Comparison of ENCODE assay signal across 8 mouse cellular contexts in genomic region chr10:80623457-80624191, GRCm38 (mm10). TPM values are rescaled to one million over a fixed set of nuclear protein-coding genes. Genes with fewer than 3 reads are reported as not detected.
DNase-seq lines count a peak whose midpoint lies in the region; ATAC-seq and TF ChIP-seq lines count a peak whose summit lies in the region.

No protein-coding gene starts in this region.

- TF ChIP-seq CTCF in MEL (IDR thresholded peaks at IDR 0.05 in 2 of 3, conservative IDR thresholded peaks at IDR 0.05 in 1 of 3; ENCODE audit: control insufficient read depth in 1 of 3, insufficient read depth in 1 of 3, low read depth in 2 of 3, low read length in 3 of 3, poor library complexity in 1 of 3, severe bottlenecking in 1 of 3) = no peak
- no peak; the same call in 1 of the 2 replicates for TF ChIP-seq CTCF in liver, postnatal 0 days (IDR thresholded peaks at IDR 0.05; ENCODE audit: low read depth)

- no peaks in the 10 kb centered on the region for H3K9me3 ChIP-seq in MEL (replicated peaks; ENCODE audit: insufficient read depth, low read length)
- H3K9me3 ChIP-seq in liver, postnatal 0 days (ENCODE audit: low read length) = no peaks in the 10 kb centered on the region
- H3K9me3 ChIP-seq in neural tube, embryonic 11.5 days (ENCODE audit: control insufficient read depth, low read length) = no peaks in the 10 kb centered on the region

- H3K27me3 ChIP-seq in MEL (ENCODE audit: control insufficient read depth in 1 of 2, insufficient read depth in 2 of 2, low read length in 2 of 2) = no peaks in the 10 kb centered on the region
- no peaks in the 10 kb centered on the region for H3K27me3 ChIP-seq in liver, postnatal 0 days (ENCODE audit: insufficient read depth, low read length)
- no peaks in the 10 kb centered on the region for H3K27me3 ChIP-seq in neural tube, embryonic 11.5 days (ENCODE audit: control insufficient read depth, insufficient read depth, low read length)

- peaks cover 0 to 18% of the 10 kb centered on the region in 2 experiments; a peak in 2 of 4 replicates for H3K4me1 ChIP-seq in MEL (ENCODE audit: control insufficient read depth in 1 of 2, insufficient read depth in 2 of 2, low read length in 2 of 2)
- H3K4me1 ChIP-seq in liver, postnatal 0 days (ENCODE audit: insufficient read depth) = peaks cover 47% of the 10 kb centered on the region
- H3K4me1 ChIP-seq in neural tube, embryonic 11.5 days (ENCODE audit: control insufficient read depth, insufficient read depth, low read length) = peaks cover 19% of the 10 kb centered on the region

- peaks cover 0 to 2% of the 10 kb centered on the region in 2 experiments; a peak in 1 of 4 replicates for H3K36me3 ChIP-seq in MEL (ENCODE audit: control insufficient read depth in 1 of 2, insufficient read depth in 2 of 2, low read length in 2 of 2)
- no peaks in the 10 kb centered on the region for H3K36me3 ChIP-seq in liver, postnatal 0 days (replicated peaks; ENCODE audit: insufficient read depth, low read length)
- no peaks in the 10 kb centered on the region for H3K36me3 ChIP-seq in neural tube, embryonic 11.5 days (ENCODE audit: control insufficient read depth, insufficient read depth, low read length)

- peak overlapping the region; percentile 92 for H3K9ac ChIP-seq in MEL (ENCODE audit: control insufficient read depth, low read depth, low read length, poor library complexity, severe bottlenecking)
- peak overlapping the region; percentile 87 for H3K9ac ChIP-seq in liver, postnatal 0 days (replicated peaks)
- peak overlapping the region; percentile 82 for H3K9ac ChIP-seq in neural tube, embryonic 11.5 days (ENCODE audit: low read length)

- TF ChIP-seq POLR2A in MEL (IDR thresholded peaks at IDR 0.05; ENCODE audit: control insufficient read depth in 1 of 2, insufficient read depth in 1 of 2, low read depth in 1 of 2, low read length in 2 of 2, poor library complexity in 1 of 2) = peak; percentile 39 to 54; a peak in 1 of 4 replicates

- peak overlapping the region; percentile 87 to 92 for H3K4me3 ChIP-seq in MEL (ENCODE audit: control insufficient read depth in 1 of 2, insufficient read depth in 1 of 2, low read depth in 2 of 2, low read length in 2 of 2)
- H3K4me3 ChIP-seq in liver, postnatal 0 days (ENCODE audit: low read depth, low read length) = peak overlapping the region; percentile 76
- peak overlapping the region; percentile 94 for H3K4me3 ChIP-seq in neural tube, embryonic 11.5 days (ENCODE audit: low read depth, low read length)

- H3K4me2 ChIP-seq in liver, postnatal 0 days (ENCODE audit: low read depth, low read length) = peak overlapping the region; percentile 69
- peak overlapping the region; percentile 71 for H3K4me2 ChIP-seq in neural tube, embryonic 11.5 days (ENCODE audit: low read depth)

- H3K79me2 ChIP-seq in MEL (ENCODE audit: control insufficient read depth, insufficient read depth, low read length, poor library complexity) = peaks cover 51% of the 10 kb centered on the region

- ATAC-seq in common myeloid progenitor, adult 5-6 weeks (replicated peaks; ENCODE audit: low read depth, poor library complexity, severe bottlenecking) = peak; percentile 30
- no peak for ATAC-seq in liver, postnatal 0 days
- no peak for ATAC-seq in neural tube, embryonic 11.5 days (ENCODE audit: insufficient read depth, low FRiP score, low TSS enrichment)

- WGBS in liver, postnatal 0 days (ENCODE audit: insufficient replicate concordance) = 9% methylated on average over 15 of the region's 15 CpGs
- WGBS in neural tube, embryonic 11.5 days = 14% methylated on average over 15 of the region's 15 CpGs

- no peak for TF ChIP-seq RAD21 in MEL (IDR thresholded peaks at IDR 0.05; ENCODE audit: low read depth, low read length)

- H3K27ac ChIP-seq in MEL (ENCODE audit: control insufficient read depth, low read depth, low read length) = peak overlapping the region; percentile 91
- H3K27ac ChIP-seq in liver, postnatal 0 days (ENCODE audit: low read depth) = peak overlapping the region; percentile 94
- 0 out of 2 replicates have a peak overlapping the region, but pooled peaks have one; percentile 27 for H3K27ac ChIP-seq in neural tube, embryonic 11.5 days (ENCODE audit: low read depth, low read length)

- DNase-seq in 3134 (ENCODE audit: extremely low read depth, insufficient read length, low spot score) (peak; percentile 64), MEL (ENCODE audit: low read depth, low spot score) (peak; percentile 72)
- DNase-seq in heart, adult 8-10 months (ENCODE audit: low spot score) = peak; percentile 64
- peak; percentile 66 for DNase-seq in kidney, adult 11 months
- peak; percentile 77 for DNase-seq in liver, postnatal 0 days
- peak; percentile 69 for DNase-seq in neural tube, embryonic 11.5 days (ENCODE audit: low spot score)
- peak; percentile 82 to 89 for DNase-seq in thymus, postnatal 36 days

- TF ChIP-seq EP300 in MEL (IDR thresholded peaks at IDR 0.05; ENCODE audit: low read depth in 1 of 2, low read length in 2 of 2) = no peak
- TF ChIP-seq EP300 in liver, postnatal 0 days (IDR thresholded peaks at IDR 0.05; ENCODE audit: low read depth) = no peak

TF ChIP-seq in MEL, 35 proteins besides CTCF, POLR2A, EP300 and RAD21 (continues in another document):
- TF ChIP-seq HCFC1 (IDR thresholded peaks at IDR 0.05; ENCODE audit: low read depth, low read length) (peak; percentile 60; the same call in 1 of the 2 replicates), RCOR1 (IDR thresholded peaks at IDR 0.05; ENCODE audit: low read depth, low read length) (no peak), ETS1 (IDR thresholded peaks at IDR 0.05; ENCODE audit: low read depth, low read length) (peak; percentile 28; the same call in 1 of the 2 replicates), MXI1 (IDR thresholded peaks at IDR 0.05; ENCODE audit: low read depth, low read length) (peak; percentile 30), E2F4 (IDR thresholded peaks at IDR 0.05; ENCODE audit: borderline replicate concordance, low read depth, low read length) (no peak), POLR2AphosphoS2 (IDR thresholded peaks at IDR 0.05; ENCODE audit: low read length) (peak; percentile 29), ZNF384 (IDR thresholded peaks at IDR 0.05; ENCODE audit: low read depth, low read length) (no peak), NRF1 (IDR thresholded peaks at IDR 0.05; ENCODE audit: insufficient read depth, low read depth, low read length, poor library complexity, severe bottlenecking) (peak; percentile 5; the same call in 1 of the 2 replicates), SIN3A (IDR thresholded peaks at IDR 0.05; ENCODE audit: low read length) (peak; percentile 85), MAZ (IDR thresholded peaks at IDR 0.05; ENCODE audit: low read depth, low read length) (peak; percentile 64; the same call in 1 of the 2 replicates), NELFE (IDR thresholded peaks at IDR 0.05; ENCODE audit: low read depth, low read length) (peak; percentile 35; the same call in 1 of the 2 replicates), ZMIZ1 (IDR thresholded peaks at IDR 0.05; ENCODE audit: low read depth, low read length) (0 out of 2 replicates have a peak, but pooled peaks have one; percentile 38), ELF1 (IDR thresholded peaks at IDR 0.05; ENCODE audit: low read depth, low read length) (peak; percentile 57)

RNA-seq across cellular contexts. Expression of gene Csnk1g2, which starts 1.0 kb away (rescaled TPM):
- 125 and 132 TPM in 2 replicates for total RNA-seq in MEL (2012; rRNA removed)
- 100 to 1,000 TPM in 1 of 2 experiments, not detected in 1; 231 TPM for polyA plus RNA-seq in MEL (2012; ENCODE audit: insufficient read depth in 1 of 2, insufficient read length in 2 of 2, low read depth in 1 of 2, low replicate concordance in 2 of 2, missing spikeins in 1 of 2)
- total RNA-seq in common myeloid progenitor, adult 5-6 weeks (2017) = 132 and 167 TPM in 2 replicates
- 100 to 1,000 TPM; 119 to 132 (median 122) TPM for total RNA-seq in heart, adult 8-10 months (2022)
- polyA plus RNA-seq in liver, postnatal 0 days (2015; fragmentation: Nextera tagmentation; extraction: Ambion mirVana) = 41.4 and 45.8 TPM in 2 replicates
- polyA plus RNA-seq in neural tube, embryonic 11.5 days (2014; fragmentation: Nextera tagmentation; extraction: Ambion mirVana) = 117 TPM in 2 replicates

RNA-seq across cellular contexts. Expression of gene Gm49322, which starts 17.8 kb away (rescaled TPM):
- 1.4 and 1.8 TPM in 2 replicates for total RNA-seq in MEL (2012; rRNA removed)
- 1 to 10 TPM in 1 of 2 experiments, not detected in 1; 2.1 TPM for polyA plus RNA-seq in MEL (2012; ENCODE audit: insufficient read depth in 1 of 2, insufficient read length in 2 of 2, low read depth in 1 of 2, low replicate concordance in 2 of 2, missing spikeins in 1 of 2)
- 0.24 and 0.27 TPM in 2 replicates for total RNA-seq in common myeloid progenitor, adult 5-6 weeks (2017)
- total RNA-seq in heart, adult 8-10 months (2022) = under 1 TPM; 0.17 to 0.57 (median 0.30) TPM
- polyA plus RNA-seq in liver, postnatal 0 days (2015; fragmentation: Nextera tagmentation; extraction: Ambion mirVana) = 0.20 and 0.52 TPM in 2 replicates
- 2.4 and 3.1 TPM in 2 replicates for polyA plus RNA-seq in neural tube, embryonic 11.5 days (2014; fragmentation: Nextera tagmentation; extraction: Ambion mirVana)

RNA-seq across cellular contexts. Expression of gene Adat3, which starts 20.9 kb away (rescaled TPM):
- total RNA-seq in MEL (2012; rRNA removed) = 7.2 and 7.7 TPM in 2 replicates
- 1 to 10 TPM in 1 of 2 experiments, not detected in 1; 7.4 TPM for polyA plus RNA-seq in MEL (2012; ENCODE audit: insufficient read depth in 1 of 2, insufficient read length in 2 of 2, low read depth in 1 of 2, low replicate concordance in 2 of 2, missing spikeins in 1 of 2)
- total RNA-seq in common myeloid progenitor, adult 5-6 weeks (2017) = 0.96 TPM in 1 of 2 replicates, not detected in the other
- total RNA-seq in heart, adult 8-10 months (2022) = under 1 TPM; 0.44 to 0.81 (median 0.73) TPM
- 2.1 and 2.6 TPM in 2 replicates for polyA plus RNA-seq in liver, postnatal 0 days (2015; fragmentation: Nextera tagmentation; extraction: Ambion mirVana)
- polyA plus RNA-seq in neural tube, embryonic 11.5 days (2014; fragmentation: Nextera tagmentation; extraction: Ambion mirVana) = 8.0 and 10.9 TPM in 2 replicates

RNA-seq across cellular contexts. Expression of gene Scamp4, which starts 21.0 kb away (rescaled TPM):
- 34.2 and 36.5 TPM in 2 replicates for total RNA-seq in MEL (2012; rRNA removed)
- 100 to 1,000 TPM in 1 of 2 experiments, not detected in 1; 140 TPM for polyA plus RNA-seq in MEL (2012; ENCODE audit: insufficient read depth in 1 of 2, insufficient read length in 2 of 2, low read depth in 1 of 2, low replicate concordance in 2 of 2, missing spikeins in 1 of 2)
- 10.8 and 13.3 TPM in 2 replicates for total RNA-seq in common myeloid progenitor, adult 5-6 weeks (2017)
- 10 to 100 TPM; 20.0 to 25.2 (median 21.9) TPM for total RNA-seq in heart, adult 8-10 months (2022)
- polyA plus RNA-seq in liver, postnatal 0 days (2015; fragmentation: Nextera tagmentation; extraction: Ambion mirVana) = 27.5 and 29.2 TPM in 2 replicates
- polyA plus RNA-seq in neural tube, embryonic 11.5 days (2014; fragmentation: Nextera tagmentation; extraction: Ambion mirVana) = 72.1 and 77.7 TPM in 2 replicates

RNA-seq across cellular contexts. Expression of gene Btbd2, which starts 33.2 kb away (rescaled TPM):
- total RNA-seq in MEL (2012; rRNA removed) = 35.4 and 43.1 TPM in 2 replicates
- polyA plus RNA-seq in MEL (2012; ENCODE audit: insufficient read depth in 1 of 2, insufficient read length in 2 of 2, low read depth in 1 of 2, low replicate concordance in 2 of 2, missing spikeins in 1 of 2) = 10 to 100 TPM in 1 of 2 experiments, not detected in 1; 81.8 TPM
- total RNA-seq in common myeloid progenitor, adult 5-6 weeks (2017) = 19.2 and 27.1 TPM in 2 replicates
- 10 to 100 TPM; 44.0 to 52.5 (median 48.5) TPM for total RNA-seq in heart, adult 8-10 months (2022)
- polyA plus RNA-seq in liver, postnatal 0 days (2015; fragmentation: Nextera tagmentation; extraction: Ambion mirVana) = 10.7 and 11.5 TPM in 2 replicates
- 71.1 and 78.8 TPM in 2 replicates for polyA plus RNA-seq in neural tube, embryonic 11.5 days (2014; fragmentation: Nextera tagmentation; extraction: Ambion mirVana)

Comparison
In these comparisons a context has a peak if more than half of its experiments do, and no peak if none do; other contexts are left out.
1. H3K27ac ChIP-seq: peak in every context shown above with its lines; median percentile 94 in liver, postnatal 0 days; 91 in MEL; 27 in neural tube, embryonic 11.5 days.